Mouse (Mus musculus) erythroblast, embryonic 14.5 days (primary cell): ENCODE data around the gene Zfhx3.

Source experiments
- GATA1 ChIP-seq: IDR thresholded peaks from 2 replicates; pipeline ENCODE4 v1.6.1; 2012; ENCODE audit warnings: low read length, inconsistent platforms, mixed read lengths
- TAL1 ChIP-seq: IDR thresholded peaks from 3 replicates; pipeline ENCODE4 v1.6.1; 2012; ENCODE audit warnings: low read length, inconsistent platforms, mixed read lengths

DNA sequence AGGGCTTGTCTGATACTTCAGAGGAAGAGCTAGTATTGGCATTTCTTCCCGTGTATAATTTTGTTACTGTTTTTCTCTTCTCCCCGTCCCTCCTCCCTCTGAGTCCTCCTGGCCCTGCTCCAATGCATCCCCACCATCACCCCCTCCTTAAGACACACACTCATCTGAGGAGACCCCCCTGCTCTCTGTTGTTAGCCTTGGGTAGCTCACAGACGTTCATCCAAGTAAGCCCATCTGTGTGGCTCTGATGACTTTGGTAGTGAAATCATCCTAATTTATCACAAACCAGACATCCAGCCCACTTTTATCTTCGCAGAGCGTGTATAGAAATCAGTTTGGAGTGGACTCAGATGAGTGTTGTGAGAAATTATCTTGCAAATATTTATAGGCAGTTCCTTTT, 4.4 kb downstream of the Zfhx3 start:
- TF ChIP-seq GATA1 (no peak), TAL1 (no peak)
